Mouse (Mus musculus): ENCODE measurements around the gene Lrrc25.
"Not testable (repeated sequence)": the region's sequence is repeated elsewhere in the genome, so short reads cannot be mapped to it uniquely, and the experiment has no call there.

Gene Lrrc25

DNA sequence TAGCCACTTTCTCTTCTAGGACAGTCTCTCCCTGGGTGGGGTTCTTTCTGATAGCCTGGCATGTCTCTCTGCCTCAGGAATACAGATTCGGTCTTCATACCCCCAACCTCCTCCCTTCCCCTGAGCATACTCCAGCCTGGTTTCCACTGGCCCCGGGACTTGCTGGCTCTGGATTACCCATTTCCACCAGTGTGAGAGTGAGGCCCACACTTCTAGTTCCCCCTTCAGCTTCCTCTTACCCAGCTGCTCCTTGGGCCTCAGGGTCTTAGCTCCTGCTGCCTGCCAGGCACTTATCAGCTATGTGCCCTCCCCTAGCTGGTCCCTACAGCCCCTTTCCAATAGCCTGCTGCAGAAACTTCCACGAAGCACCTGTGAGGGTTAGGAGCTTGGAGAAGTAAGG is at the start of gene Lrrc25:
TSS of gene Lrrc25 (plus strand) at position 262 of the 400 bp plus-strand sequence.
- no peak for DNase-seq (ENCODE audit: low read depth, low spot score)

DNA sequence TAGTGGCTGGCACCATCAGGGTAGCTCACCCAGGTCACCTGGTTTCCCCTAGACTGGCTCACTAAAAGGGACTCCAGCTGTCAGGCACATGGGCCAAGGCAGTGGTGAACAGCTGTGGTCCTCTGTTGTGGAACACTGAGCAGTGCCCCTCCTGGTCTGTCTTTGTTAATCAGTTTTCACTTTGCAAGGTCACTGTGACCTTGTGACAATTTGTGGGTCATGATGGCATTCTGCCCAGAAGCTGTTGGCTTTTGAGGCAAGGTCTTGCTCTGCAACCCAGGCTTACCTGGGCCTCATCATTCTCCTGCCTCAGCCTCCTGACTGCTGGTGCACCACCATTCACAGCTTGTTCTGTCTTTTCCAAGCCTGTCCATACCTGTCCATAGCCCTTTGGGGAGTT is 45.6 kb upstream of the Lrrc25 start:
- DNase-seq (ENCODE audit: low read depth, low spot score): no peak

DNA sequence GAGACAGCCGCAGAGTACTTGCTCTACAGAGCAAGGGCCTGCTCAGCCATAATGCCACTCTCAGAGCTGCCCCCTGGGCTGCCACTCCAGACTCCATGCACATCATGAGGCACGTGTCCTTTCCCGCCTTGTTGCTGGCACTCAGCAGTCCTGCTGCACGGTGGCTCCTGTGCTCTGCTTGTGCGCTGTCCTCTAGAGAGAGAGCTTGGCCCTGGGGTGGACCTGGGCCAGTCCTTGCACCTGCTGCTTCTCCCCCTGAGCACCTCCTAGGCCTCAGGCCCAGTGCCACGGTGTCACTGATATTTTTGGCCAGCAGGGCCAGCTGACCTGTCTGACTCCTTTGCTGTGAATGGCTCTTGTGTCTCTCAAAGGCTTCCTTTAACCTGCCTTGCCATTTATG is 45.0 kb upstream of the Lrrc25 start:
- DNase-seq (ENCODE audit: low read depth, low spot score): no peak

DNA sequence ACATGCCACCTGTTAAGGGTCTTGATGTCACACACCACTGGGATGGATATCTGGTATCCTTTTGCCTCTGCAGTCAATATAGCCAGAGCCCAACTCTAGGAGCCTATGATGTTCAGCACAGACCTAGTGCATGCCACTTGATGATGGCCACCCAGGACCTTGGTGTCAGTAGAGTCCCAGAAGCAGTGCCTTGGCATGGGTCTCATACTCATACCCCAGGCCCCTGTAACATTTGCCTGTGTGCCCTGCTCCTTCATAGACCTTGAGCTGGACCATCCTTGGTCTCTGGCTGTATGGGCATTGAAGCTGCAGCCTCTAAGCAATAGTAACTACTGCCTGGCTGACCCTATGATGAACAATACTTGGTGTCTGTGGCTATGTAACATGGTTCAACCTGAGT is 41.7 kb upstream of the Lrrc25 start:
- DNase-seq (ENCODE audit: low read depth, low spot score): no peak

DNA sequence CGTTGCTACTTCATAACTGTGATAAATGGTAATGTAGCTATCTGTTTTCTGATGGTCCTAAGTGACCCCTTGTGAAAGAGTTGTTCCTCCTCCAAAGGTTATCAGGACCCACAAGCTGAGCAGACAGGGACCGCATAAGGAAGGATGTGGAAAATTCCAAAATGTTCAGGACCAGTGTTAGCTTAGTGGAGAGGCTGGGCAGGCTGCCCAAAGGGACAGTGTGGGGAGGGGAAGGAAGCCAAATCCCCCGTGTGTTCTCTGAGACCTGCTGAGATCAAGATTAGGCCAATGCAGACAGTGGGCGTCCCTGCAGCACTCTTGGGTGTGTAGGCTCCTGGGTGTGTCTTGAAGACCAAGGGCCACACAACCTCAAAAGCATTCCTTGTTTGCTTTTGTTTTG is 41.0 kb upstream of the Lrrc25 start:
- no peak for DNase-seq (ENCODE audit: low read depth, low spot score)

DNA sequence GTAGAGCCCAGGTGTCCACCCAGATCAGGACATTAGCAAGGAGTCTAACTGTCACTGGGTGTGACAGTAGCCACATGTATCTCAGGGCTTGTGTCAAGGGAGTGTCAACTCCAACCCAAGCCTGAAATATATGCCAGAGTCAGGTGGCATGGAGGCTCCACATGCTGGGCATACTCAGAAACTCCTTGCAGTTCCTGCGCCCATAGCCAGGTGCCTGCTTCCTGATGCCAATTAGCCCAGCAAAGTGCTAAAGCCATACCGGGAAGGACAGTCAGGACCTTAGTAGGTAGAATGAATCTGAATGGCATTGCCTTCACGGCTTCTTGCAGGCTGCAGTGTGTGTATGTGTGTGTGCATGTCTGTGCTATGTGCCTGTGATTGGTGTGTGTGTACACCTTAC is 38.7 kb upstream of the Lrrc25 start:
- no peak for DNase-seq (ENCODE audit: low read depth, low spot score)

DNA sequence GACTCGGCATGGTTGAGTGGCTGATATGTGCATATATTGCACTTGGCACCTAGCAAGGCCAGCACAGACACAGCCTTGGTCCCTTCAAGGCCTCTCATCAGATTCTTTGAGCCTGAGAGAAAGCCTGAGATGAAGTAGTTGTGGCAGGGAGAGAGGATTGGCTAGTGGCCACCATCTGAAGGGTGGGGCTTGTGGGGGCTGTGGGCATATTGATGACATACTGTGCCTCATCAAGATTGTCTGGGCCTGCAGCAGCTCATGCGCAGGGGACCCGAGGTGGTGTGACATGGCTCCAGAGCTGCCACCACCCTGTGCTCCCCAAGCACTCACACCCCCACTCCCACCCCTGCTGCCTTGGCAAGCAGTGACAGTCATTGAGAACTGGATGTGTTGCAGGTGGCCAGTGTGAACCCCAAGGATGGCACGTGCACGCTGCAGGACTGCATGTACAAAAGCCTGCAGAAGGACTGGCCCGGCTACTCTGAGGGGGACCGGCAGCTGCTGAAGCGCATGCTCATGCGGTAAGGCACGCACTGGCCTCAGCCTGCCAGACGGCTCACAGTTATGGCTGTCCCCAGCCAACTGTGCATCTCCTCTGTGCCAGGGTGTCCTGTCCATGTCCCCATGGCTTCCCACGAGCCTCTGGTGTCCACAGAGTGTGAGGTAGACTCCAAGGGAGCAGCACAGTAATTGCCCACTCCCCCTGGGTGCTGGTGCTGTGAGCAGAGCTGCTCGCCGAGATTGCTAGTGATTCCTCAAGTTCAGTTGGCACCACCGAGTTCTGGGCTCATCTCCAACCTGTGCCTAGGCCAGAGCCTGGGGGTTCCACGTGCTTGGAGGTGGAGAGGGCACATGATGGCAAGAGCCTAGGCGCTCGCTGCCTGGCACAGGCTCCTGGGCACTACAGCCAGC is 32.2 kb upstream of the Lrrc25 start:
- DNase-seq (ENCODE audit: low read depth, low spot score): no peak

DNA sequence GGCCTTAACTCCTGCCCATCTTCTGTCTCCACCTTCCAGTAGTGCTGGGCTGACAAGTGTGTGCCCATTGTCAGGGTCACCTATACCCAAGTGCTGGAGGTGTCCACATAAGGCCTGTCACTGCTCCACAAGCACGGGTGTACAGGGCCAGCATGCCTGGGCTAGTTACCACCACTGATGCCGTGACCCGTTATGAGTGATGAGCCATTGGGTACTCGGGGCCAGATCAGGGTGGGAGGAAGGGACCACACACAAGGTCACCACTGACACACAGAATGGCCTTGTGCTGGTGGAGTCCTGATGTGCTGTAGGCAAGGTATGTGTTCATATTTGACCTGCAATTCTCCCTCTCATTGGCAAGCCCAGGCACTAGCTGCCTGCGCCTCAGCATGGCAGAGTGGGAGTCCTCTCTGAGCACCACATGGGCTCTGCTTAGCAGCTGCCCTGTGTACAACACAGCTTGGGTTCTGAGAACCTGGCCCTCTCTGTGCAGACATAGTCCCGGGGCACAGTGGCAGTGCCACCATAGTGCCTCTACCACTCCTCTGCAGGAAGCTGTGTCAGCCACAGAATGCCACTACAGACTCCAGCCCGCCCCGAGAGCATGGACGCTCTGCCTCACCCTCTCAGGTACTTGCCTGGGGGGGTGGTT is 31.2 kb upstream of the Lrrc25 start:
- DNase-seq (ENCODE audit: low read depth, low spot score): no peak

DNA sequence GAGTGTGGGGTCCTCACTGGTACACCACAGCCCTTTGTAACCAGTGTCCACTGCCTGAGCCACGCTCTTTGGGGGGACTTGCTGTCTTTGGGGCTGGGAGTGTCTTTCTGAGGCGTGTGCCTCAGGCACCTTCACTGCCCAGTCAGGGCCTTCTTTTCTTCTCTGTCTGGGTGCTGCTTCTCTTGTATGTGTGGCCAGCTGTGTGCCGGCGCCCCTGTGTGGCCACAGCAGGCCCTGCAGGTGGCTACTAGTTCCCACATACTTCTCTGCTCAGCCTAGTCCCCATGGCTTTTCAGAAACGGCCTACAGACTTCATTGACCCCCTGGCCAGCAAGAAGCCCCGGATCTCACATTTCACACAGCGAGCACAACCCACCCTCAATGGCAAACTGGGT is 30.7 kb upstream of the Lrrc25 start:
- no peak for DNase-seq (ENCODE audit: low read depth, low spot score)

DNA sequence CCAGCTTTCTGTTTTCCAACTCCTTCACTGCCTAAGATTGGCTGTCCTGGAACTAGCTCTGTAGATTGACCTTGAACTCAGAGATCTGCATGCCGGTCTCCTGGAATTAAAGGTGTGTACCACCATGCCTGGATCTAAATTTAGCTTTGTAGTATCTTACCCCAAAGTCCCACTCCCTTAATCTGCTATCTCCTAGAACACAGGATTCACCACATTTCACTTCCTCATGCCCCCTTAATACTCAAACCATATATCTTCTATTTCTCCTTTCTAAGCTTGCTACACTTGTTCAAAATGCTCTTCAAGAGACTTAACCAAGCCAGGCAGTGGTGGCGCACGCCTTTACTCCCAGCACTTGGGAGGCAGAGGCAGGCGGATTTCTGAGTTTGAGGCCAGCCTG is 28.0 kb upstream of the Lrrc25 start:
- not testable (repeated sequence) for DNase-seq (ENCODE audit: low read depth, low spot score)

DNA sequence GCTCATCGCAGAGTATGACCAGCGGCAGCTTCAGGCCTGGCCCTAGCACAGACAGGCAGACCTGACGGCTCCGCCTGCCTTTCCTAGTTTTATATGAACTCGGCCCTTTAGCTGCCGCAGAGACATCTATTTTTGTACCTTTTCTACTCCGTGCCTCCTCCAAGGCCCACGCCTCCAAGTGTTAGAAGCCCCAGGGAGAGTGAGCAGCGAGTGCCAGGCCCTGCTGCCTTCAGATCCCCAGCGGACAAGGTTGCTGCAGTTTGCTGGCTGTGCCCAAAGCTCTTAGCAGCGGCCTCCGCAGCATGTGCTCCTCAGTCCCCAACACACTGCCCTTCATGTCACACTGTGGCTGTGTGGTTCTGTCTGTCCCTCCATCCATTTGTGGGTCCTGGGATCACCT is 24.4 kb upstream of the Lrrc25 start:
- DNase-seq (ENCODE audit: low read depth, low spot score): no peak

DNA sequence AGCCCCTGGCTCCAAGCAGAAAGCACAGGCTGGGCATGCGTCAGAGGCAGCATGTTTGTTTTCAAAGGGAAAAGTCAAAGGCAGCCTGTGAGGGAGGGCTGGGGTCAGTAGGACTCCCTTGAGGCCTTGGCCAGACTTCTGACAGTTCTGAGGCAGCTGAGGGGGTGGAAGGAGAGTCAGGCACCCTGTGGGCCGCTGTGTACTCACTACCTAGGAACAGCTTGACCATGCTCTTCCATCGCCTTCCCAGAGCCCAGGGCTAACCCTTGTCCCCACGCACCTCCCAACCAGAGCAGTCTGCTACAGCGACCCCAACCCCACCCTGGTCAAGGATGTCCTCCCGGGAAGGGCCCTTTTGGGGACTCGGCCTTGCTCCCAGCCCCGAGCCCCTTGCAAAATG is 22.8 kb upstream of the Lrrc25 start:
- no peak for DNase-seq (ENCODE audit: low read depth, low spot score)

DNA sequence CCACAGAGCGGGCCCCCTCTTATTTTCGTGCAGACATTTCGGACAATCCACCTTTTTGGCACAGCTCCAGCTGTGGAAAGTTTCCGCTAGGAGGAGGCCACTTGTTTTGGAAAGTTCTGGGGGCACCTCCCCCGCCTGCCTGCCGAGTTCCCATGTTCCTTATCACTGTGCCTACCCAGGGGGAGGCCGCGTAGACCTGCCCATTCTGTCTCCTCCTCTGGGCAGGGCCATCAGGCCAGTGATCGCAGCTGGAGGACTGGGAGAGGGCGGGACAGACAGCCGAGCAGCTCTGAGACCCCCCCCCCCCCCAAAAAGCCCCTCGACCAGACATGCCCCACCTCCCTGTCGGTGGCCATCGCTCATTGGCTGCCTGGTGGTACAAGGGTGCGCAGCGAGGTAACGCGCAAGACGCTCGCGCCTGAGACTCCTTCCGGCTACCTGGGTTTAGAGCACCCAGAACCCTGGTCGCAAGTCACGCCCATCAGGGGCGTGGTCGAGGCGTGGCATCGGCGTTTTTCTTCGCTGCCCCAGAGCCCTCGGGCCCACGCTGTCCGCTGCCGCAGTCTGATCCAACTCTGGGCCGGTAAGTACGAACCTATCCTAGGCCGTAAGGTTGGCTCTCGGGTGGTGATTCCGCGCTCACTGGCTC is 21.9 kb upstream of the Lrrc25 start, which contains the start of gene Isyna1:
TSS of gene Isyna1 (plus strand) at position 413 of the 649 bp plus-strand sequence.
- peak; percentile 98 for DNase-seq (ENCODE audit: low read depth, low spot score)

DNA sequence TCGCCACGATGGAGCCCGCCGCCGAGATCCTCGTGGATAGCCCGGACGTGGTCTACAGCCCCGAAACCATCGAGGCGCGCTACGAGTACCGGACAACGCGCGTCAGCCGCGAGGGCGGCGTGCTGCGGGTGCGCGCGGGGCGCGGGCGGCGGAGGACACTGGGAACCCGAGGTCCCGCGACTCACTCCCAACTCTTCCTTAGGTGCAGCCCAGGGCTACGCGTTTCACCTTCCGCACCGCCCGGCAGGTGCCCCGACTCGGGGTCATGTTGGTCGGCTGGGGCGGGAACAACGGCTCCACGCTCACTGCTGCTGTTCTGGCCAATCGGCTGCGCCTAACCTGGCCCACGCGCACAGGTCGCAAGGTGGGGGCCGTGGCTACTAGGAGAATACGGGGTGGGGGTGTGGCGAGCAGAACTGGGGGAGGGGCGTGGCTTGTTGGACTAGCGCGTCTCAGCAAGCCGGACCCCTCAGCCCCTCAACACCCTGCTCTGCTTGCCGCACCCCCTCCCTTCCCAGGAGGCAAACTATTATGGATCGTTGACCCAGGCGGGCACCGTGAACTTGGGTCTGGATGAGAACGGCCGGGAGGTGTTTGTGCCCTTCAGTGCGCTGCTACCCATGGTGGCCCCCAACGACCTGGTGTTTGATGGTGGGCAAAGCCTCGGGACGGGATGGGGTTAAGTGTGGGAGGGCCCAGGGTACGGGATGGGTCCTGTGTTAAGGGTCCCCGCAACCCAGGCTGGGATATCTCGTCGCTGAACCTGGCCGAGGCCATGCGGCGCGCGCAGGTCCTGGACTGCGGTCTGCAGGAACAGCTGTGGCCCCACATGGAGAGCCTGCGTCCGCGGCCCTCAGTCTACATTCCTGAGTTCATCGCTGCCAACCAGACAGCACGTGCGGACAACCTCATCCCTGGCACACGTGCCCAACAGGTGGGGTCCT is 21.1 kb upstream of the Lrrc25 start:
- DNase-seq (ENCODE audit: low read depth, low spot score): no peak

DNA sequence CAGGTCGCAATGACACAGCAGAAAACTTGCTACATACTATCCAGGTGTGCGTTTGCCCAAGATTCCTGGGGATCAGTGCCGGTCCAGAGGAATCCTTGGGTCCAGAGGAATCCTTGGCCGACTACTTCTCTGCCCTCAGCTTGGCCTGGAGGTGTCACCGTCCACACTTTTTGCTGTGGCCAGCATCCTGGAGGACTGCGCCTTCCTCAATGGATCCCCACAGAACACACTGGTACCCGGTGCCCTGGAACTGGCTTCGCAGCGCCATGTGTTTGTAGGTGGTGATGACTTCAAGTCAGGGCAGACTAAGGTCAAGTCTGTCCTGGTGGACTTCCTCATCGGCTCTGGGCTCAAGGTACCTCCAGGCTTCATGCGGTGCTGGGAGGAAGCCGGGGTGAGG is 20.1 kb upstream of the Lrrc25 start:
- no peak for DNase-seq (ENCODE audit: low read depth, low spot score)

DNA sequence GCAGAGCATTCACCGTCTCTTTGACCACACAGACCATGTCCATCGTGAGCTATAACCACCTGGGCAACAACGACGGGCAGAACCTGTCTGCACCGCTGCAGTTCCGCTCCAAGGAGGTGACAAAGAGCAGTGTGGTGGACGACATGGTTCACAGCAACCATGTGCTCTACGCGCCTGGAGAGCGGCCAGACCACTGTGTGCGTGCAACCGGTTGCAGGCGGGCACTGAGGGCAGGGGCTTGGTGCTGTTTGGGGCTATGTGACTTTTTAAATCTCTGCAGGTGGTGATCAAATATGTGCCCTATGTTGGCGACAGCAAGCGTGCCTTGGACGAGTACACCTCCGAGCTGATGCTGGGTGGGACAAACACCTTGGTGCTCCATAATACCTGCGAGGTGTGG is 19.7 kb upstream of the Lrrc25 start:
- no peak for DNase-seq (ENCODE audit: low read depth, low spot score)

DNA sequence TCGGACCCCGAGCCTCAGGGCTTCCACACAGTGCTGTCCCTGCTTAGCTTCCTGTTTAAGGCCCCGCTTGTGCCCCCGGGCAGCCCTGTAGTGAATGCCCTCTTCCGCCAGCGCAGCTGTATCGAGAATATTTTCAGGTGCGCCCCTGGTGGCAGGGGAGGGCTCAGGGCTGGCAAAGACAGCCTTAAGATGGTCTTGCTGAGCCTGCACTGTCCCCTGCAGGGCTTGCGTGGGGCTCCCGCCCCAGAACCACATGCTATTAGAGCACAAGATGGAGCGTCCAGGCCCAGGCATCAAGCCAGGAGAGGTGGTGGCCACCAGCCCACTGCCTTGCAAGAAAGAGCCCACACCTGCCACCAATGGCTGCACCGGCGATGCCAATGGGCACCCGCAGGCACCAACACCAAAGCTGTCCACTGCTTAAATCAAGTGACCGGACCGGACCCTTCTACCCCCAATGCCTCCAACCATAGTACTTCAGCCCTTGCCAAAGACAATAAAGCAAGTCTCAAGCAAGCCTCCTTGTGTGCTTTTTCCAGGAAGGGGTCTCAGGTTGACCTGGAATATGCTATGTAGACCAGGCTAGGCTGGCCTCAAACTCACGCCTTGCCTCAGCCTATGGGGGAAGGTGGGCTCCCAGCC is 19.1 kb upstream of the Lrrc25 start:
- DNase-seq (ENCODE audit: low read depth, low spot score): no peak

DNA sequence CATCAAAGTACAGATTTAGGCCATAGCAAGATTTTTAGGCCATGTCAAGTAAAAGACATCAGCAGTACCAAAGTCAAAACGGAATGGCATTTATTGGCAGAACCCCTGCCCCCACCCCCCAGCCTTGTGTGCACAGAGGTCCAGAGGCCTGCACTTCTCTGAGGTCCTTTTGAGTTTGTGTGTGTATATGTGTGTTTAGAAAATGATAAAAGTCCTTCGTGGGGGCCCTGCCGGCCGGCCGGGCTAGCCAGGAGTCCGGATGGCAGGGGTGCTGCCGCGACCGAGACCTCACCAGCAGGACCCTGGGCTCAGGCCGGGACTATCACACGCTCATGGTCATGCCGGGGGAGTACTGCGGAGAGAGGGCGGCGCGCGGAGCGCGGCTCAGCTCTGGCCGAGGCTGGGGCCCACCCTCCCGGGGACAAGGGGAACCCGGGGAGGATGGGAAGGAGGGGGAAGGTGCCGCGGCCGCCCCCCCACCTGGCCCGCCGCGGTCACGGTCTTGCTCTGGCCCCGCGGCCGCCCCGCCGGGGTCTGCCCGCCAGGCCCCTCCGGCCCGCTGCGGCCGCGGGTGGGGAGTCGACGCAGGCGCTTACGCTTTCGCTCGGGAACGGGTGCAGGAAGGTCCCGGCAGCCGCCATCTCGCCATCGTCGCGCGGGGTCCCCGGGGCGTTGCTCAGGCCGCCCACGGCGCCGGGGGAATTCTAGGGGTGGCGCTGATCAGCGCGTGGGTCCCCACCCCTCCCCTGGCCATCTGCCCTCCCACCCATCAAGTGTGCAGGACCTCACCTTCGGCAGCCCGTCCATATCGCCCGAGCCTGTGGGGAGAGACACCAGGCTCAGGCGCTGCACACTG is 18.3 kb upstream of the Lrrc25 start:
- no peak for DNase-seq (ENCODE audit: low read depth, low spot score)

DNA sequence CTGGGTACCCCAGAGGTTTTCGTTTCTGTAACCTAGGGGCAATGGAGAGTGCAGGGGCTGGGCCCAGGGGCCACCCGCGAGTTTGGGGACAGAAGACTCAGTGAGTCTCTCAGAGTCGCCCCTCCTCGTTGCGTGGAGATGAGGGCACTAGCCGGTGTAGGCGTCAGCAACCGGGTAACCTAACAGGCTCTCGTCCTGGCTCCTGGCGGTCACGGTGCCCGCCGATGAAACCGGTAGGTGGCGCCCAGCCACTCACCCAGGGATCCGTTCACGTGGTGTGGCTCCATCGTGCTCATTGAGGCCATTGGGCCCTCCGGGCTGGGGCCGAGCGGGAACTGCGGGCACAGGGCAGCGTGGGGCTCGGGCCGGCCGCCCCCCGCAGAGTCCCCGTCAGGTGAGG is 17.7 kb upstream of the Lrrc25 start:
- peak; percentile 78 for DNase-seq (ENCODE audit: low read depth, low spot score)

DNA sequence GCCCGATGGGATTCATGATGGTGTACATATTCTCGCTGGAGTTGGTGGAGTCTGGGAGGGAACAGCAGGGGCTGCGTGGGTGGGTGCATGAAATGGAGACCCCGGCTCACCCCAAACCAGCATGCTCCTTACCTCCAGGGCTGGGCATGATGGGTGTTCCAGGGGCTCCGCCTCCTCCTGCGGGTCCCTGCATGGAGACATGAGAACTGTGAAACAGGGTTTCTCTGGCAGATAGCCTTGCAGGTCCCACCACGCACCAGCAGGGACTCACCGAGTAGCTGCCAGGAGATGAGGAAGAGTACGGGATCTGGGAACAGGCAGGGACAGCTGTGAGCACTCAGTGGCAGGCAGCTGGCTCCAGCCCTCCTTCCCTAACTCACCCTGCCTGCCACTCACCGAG is 17.2 kb upstream of the Lrrc25 start:
- peak; percentile 78 for DNase-seq (ENCODE audit: low read depth, low spot score)

Data from mesoderm, embryonic 11.5 days (tissue).